Mouse (Mus musculus) stomach, postnatal 0 days (tissue): Measurements from ENCODE around the gene Ctnna3.

ENCODE experiments used
- CTCF ChIP-seq: IDR thresholded peaks from 2 replicates; pipeline ENCODE4 v1.5.1; 2016; ENCODE audit warnings: antibody characterized with exemption, low read depth, mild to moderate bottlenecking, moderate library complexity
- EP300 ChIP-seq: optimal IDR thresholded peaks from 2 replicates; pipeline ENCODE3; 2016; ENCODE audit warnings: antibody characterized with exemption

GRCm38 (mm10) chr10:64076410-64077052, 646.6 kb downstream of the Ctnna3 start:
- TF ChIP-seq CTCF, result no peak
- no peak for TF ChIP-seq EP300
